Mouse (Mus musculus): ENCODE measurements around the gene Tspan5.

Tspan5 gene

DNA sequence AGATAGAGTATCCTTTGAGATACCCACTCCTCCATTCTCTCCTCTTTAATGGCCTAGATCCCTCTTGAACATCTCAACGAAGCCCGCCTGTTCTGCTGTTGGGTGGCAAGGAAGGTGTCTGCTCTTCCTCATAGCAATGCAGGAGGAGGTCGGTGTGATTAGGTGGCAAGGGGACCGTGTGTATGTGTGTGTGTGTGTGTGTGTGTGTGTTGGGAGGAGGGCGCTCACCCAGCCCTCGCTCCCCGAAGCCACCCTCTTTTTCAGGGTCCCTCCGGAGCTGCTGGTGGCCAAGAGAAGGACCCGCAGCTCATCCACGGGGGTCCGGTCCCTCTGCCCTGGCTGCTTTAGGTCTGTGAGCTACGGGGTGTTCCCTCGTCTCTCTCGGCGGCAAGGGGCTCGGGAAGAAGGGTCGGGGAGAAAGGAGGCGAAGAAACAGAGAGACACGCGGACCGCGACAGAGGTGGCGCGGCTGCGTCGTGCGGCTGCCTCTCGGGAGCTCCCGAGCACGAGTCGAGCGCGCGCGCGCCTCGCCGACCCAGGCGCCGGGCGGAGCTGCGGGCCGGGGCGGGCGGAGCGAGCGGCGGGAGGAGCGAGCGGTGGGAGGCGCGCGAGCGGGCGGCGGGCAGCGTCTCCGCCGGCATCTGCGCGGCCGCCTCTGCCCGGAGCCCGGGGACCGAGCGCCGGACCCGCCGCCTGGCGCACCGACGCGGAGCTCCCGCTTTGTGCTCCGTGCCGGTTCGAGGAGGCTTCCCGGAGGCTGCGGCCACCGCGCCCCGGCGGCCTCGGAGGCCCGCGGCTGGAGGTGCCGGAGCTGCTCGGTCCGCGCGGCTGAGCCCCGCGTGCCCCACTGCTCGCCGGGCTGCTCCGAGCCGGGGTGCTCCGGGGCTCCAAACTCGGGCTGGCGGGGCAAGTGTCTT lies at the start of gene Tspan5:
Gene Tspan5 (plus strand): TSS at position 547 of the 917 bp plus-strand sequence.
- CTCF ChIA-PET: interaction anchor here (0.5 to 0.7 kb wide), 3 partner anchors 139 to 289 kb away, joined by 3 to 4 read pairs (median 3); no protein-coding TSS in a partner anchor

DNA sequence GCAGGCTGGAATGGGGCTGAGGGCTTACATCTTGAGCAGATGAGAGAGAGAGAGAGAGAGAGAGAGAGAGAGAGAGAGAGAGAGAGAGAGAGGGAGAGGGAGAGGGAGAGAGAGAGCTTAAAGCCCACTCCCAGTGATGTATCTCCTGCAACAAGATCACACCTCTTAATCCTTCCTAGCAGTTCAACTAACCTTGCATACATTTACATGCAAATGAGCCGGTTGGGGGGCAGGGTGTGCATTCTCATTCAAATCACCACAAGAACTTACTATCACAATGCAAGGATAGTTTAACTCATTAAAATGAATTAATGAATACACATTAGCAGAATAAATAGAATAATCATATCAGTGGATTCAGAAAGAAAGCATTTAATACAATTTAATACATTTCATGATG lies 49.7 kb upstream of the Tspan5 start:
- CTCF ChIA-PET: no interaction called here

DNA sequence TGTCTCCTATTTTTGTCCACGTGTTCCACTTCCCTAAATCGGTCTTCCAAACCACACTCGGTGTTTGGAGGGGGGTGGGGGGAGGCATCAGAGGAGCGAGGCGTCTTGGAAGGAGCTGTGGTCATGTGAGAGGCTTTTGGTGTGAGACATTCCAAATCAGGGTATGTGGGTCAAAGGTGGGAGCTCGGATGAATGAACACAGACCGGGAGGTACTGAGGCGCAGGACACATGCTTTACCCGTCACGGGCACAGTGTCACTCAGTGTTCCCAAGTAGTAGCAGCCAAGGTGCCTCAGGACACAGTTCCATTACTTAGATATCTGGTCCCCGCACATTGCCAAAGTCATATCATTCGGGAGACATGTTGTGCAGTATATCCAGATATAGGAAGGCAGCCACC lies 38.6 kb upstream of the Tspan5 start:
- CTCF ChIA-PET: no interaction called here

DNA sequence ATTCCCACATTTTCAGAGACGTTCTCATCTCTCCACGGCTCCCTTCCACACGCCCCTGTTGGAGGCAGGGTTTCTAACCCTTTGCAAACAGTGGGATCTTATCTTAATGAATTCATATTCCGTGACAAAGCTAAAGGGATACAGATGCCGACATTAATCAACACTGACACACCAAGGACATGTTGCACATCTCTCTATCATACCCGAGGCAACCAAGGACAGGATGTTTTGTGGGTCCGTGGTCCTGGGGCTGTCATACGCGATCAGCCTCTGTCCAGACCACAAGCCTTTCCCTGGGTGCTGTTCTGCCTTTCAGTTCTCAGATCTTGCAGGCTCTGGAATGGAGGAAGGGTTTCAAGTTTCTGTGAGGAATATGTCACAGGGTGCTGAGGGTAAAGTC lies 37.5 kb upstream of the Tspan5 start:
- CTCF ChIA-PET: interaction anchor here (0.6 kb wide), 1 partner anchor 401 kb away, joined by 6 read pairs; no protein-coding TSS in a partner anchor

DNA sequence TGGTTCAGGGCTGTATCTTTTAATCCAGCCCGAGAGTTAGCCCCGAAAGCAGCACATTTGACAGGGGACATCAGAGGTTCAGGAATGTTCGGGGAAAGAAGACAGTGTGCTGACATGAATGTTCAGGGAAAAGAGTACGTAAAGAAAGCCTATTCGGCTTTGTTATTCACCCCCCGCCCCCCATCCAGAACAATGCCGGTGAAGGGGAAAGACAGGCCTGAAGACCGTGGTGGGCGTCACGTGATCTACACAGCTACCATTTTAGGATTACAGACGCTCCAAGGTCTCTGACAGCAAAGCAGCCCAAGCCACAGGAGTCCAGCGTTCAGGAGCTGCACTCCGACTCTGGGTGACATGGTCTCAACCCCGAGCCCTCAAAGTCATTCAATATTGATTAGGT lies 36.1 kb upstream of the Tspan5 start:
- CTCF ChIA-PET: no interaction called here

DNA sequence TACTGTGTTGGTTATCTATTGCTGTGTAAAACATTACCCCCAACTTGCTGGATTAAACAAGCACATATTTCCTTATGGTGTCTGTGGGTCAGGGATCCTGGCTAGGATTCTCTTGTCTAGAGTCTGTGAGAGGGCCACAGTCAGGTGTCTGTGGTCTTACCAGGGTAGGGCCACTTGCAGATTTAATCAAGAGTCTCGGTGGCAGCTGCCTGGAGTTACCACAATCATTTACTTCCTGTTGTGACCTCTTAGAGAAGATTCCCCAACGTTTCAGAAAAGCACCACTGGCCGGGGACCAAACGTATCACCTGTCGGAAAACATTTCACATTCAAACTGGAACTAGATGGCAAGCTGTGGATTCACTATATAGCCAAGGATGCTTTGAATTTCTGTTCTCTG lies 32.8 kb upstream of the Tspan5 start:
- CTCF ChIA-PET: no interaction called here

DNA sequence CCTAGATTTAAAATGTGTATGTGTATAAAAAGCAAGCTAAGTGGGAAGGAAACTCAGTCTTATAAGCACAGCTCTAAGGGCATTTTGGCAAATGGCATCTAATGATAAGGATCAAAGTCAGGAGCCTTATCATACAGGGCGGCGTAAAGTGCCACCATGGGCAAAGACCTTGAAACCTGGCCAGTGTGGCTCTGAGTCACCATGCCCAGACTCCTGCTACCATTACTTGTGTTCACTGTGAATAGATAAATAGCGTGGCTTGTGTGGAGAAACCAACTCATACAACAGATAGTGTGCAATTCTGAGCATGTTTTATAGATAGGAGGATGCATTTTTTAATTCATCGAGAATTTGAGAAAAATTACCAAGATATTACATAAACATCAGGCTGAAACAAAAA lies 30.0 kb upstream of the Tspan5 start:
- CTCF ChIA-PET: no interaction called here

DNA sequence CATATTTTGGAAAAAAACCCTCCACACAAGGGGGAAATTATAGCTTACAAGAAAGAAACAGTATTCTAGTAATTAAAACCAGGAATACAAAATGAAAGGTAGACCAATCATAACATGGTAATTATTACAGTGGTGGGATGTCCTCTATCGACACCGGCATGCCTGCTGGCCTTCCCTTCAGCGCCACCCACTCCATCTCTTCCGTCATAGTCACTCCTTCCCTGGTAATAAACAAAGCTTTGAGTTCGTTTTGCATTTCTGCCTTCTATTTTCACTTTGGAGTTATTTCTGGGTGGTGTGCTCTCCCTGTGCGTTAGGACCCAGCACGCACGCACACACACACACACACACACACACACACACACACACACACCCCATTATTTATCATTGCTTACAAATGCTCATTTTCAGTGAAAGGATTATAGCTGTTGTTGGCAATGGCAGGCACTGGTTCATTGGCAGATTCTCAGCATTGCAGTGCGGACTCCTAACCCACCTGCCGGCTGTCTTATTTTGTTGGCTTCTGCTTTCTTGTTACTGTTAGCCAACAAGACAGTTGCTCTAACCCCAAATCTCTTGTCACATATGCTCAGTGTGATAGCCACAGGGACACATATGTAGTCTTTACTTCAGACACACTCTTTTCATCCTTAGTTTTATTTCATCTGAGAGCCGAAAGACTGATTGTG lies 29.4 kb upstream of the Tspan5 start:
- CTCF ChIA-PET: no interaction called here

DNA sequence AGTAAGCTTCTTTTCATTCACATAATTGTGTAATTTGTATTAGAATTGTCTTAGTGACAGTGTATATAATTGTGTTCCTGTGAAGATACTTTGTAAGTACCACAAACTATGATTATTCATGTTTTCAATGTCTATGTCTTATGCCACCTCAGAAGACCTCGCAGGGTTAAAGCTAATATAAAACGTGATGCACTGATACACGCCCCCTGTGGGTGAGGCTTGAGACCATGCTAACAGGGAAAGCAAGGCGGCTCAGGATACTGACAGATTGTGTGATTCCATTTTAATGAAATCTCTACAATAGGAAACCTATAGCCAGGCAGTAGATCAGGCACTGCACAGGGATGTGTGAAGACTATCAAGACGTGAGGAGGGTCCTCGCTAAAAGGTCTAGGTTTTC lies 28.9 kb upstream of the Tspan5 start:
- CTCF ChIA-PET: no interaction called here

DNA sequence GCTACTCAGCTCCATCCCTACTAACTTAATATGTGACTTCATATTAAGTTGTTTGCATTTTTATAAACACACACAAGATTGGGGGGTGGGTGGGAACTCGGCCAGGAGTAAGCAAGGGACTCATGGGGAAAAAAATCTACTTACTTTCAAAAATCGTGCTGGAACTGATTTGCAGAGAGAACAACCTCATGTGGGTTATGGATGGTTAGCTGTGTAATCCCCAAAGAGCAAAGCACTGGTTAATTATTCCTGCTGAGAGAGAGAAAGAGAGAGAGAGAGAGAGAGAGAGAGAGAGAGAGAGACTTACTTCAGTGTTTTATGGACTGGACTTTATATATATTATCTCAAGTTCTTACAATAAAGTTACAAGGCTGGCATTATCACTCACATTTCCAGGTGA lies 27.2 kb upstream of the Tspan5 start:
- CTCF ChIA-PET: no interaction called here

DNA sequence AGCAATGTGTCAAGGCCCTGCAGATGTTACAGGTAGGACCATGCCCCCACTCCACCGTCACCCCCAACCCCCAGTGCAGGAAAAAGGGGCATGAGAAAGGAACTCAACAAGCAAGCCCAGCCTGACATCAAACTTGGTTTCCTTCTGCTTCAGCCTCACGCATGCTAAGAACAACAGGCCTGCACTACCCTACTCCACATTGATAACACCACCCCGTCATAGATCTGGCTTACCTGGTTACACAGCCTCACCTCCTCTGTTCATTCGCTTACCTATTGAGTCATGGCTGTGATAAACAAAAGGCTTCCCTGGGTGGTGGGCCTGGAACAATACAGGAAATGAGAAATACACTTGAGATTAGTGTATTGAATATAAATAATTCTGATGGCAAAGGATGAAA lies 26.8 kb upstream of the Tspan5 start:
- CTCF ChIA-PET: no interaction called here

DNA sequence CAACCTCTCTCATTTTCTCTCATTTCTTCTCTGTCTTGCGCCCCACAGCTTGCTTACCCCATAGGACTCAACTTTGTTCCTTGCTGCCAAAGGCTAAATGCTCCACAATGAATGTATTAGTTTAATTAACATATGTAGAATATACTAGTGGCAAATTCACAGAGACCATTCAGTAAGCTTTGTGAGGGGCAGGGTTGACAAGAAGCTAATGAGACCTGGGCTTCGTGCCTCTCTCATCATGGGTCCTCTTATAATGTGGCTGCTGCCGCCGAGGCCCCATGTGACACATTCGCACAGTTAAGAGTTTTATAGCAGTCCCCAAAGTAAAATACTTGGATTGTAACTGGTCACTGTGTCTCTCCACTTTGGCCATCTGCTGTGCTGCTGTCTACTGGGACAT lies 25.0 kb upstream of the Tspan5 start:
- CTCF ChIA-PET: no interaction called here

DNA sequence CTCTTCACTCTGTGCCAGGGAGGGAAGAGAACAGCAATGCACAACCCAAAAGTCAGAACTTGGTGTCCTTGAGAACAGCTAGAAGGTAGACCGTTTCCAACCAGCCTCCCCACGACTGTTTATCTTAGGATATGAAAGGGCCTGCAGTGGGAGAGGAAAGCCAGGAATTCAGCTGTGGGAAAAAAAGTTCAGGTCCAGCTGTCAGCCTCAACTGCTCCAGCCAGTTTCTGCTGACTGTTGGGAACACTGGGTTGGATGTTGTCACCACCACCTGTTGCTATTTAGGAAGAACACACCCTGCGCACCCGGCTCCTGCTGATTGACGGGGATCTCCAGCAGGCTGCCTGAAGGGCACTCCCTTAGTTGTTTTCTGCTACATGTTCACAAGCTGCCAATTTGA lies 19.8 kb upstream of the Tspan5 start:
- CTCF ChIA-PET: interaction anchor here (0.6 kb wide), 1 partner anchor 14 kb away, joined by 5 read pairs; no protein-coding TSS in a partner anchor

DNA sequence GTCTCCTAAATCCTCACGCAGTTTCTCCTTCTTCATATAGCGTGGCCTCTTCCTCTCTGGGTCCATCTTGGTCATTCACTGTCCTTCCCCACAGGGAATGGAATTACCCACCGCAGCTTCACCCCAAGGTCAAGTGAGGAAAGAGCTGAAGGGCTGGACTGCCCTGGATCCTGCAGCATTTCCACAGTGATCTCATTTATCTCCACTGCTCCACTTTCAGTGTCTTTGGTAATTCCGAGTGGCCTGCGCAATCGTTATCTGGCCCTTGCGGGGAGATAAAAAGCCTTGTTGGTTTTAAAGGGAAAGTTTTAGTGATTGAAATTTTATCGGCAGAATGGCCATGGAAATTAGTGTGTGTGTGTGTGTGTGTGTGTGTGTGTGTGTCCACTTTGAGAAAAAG lies 14.4 kb upstream of the Tspan5 start:
- CTCF ChIA-PET: no interaction called here

DNA sequence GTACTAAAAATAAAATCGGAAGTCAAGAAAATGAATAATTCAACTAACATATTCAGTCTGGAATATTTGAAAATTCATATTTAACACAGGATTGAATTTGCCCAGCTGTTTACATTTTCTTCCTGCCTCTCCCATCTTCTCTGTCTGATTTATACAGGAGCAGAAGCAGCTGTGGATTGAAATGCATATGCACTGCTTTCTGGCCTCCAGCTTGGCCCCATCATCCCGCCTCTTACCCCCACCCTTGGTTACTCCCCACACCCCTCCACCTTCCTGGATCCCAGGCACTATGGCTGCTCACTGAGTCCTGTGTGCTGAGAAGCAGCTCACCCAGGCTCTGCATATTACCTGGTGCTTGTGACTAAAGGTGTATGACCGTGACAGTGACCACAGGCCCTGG lies 13.2 kb upstream of the Tspan5 start:
- CTCF ChIA-PET: no interaction called here

DNA sequence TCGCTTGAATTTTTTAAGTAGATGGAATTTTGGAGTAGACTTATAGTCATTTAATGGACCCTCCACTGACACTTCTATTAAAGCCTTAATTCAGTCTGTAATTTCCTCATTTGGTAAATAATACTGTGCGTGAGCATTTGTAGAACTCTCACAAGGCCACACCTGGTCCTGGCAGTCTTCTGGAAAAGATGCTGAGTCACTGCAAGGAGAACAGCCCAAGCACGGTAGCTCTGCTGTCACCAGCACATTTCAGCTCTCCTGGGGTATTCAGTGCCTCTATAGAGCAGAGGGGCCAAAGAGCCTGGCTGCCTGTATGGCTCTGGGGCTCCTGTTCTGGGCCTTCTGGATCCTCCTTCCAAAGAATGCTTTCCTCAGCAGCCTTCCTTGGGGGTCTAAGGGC lies 11.2 kb upstream of the Tspan5 start:
- CTCF ChIA-PET: no interaction called here

DNA sequence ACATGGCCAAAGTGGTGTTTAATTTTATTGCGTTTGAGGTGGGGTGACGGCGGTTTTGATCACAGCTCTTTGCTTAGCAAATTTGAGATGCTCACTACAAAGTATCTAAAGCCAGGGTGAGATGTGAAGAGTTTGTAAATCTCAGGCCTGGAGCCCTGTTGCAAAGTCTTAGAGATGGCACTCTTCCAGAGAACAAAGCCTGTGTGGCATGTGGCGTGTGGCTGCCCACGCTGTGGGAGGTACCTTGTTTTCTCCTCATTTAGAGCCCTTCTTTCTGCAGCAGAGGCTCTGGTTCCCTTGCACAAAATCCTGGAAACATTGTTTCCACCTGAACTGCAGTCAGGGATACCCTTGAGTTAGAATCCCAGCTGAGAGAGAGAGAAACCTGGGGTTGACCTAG lies 6.2 kb upstream of the Tspan5 start:
- CTCF ChIA-PET: no interaction called here

DNA sequence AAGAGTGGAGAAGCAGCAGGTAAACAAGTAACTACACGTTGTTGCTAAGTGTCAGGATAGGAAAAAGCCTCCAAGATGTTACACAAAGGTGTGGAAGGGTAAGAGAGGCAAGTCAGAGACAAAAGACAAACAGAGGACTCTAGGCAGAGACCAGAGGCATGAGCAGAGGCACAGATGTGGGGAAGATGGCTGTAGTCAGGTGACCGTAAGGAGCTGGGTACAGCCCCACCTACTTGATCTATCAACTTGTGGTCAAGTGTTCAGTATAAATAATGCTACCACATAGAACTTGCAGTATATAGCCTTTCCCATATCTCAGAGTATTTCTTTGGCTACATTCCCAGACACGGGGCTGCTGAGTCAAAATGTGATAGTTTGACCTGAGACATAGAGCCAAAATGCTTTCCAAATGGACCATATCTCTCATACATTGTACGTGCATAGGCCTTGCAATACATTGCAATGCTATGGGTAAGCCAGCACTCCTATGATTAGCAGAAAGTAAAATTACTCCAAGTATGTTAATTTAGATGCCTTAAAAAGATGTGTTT lies 2.8 kb upstream of the Tspan5 start:
- CTCF ChIA-PET: no interaction called here

DNA sequence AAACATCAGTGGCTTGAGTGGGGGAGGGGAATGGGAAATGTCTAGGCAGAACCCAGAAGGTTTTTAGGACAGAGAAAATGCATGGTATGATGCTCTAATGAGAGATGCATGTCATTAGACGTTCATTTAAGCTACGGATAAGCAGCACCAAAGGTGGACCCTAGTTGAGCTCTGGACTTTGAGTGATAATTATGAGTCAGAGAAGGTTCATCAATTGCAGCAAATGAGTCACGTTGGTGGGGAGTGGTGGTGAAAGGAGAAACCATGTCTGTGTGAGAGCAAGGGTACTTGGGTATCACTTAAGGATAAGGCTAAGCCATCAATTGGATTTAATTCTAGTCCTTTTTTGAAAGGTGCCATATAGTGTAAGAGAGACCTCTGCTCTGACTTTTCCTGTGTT lies 1.7 kb upstream of the Tspan5 start:
- CTCF ChIA-PET: interaction anchor here (0.5 to 0.6 kb wide), 2 partner anchors 9 to 752 kb away, joined by 3 read pairs; no protein-coding TSS in a partner anchor

DNA sequence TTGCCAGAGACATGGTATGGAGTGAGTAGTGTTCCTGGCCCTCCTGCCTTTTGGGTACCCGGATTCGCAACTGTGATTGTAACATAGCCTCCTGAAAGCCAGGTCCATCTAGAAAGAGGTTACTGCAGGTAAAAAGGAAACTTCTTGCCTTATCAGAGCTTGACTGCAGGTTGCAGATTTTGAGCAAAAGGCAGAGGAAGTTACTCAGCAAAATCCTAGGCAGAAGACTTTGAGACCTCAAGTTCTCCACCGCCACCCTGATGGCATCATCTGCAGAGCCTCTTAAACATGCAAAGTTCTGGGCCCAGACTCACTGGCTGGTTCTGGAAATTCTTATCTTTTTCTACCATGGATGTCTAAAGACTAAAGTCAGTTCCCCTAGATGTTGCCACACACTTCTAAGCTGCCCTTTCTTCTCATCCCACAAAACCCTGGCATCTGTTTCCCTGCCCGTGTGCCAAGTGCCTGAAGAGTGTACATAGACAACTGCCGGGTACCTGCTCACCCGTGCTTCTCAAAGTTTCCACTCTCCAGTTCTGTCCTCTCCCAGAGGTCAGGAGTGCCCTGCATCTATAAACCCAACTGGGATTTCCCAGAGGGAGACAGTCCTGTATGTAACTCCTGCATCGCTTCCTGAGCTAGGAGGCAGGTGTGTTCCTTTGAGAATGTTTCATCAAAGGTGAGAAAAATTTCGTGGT lies 1.0 kb upstream of the Tspan5 start:
- CTCF ChIA-PET: interaction anchor here (0.5 to 0.6 kb wide), 2 partner anchors 9 to 752 kb away, joined by 3 read pairs; no protein-coding TSS in a partner anchor

DNA sequence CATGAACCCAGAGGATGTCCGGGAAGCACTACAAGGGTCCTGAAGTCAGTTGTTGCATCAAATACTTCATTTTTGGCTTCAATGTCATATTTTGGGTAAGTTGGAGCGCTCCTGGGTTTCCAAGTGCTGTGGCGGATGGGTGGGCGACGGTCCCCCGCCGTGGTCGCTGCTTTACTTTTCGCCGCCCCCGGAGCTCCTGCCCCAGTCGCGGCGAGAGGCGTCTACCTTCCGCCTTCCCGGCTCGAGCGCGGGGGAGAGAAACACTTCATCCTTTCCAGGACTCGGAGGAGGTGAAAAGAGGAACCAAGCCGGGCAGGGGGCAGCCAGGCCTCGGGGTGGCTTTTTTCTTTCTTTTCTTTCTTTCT lies 553 bp downstream of the Tspan5 start:
- CTCF ChIA-PET: interaction anchor here (0.6 kb wide), 1 partner anchor 298 kb away, joined by 8 read pairs; no protein-coding TSS in a partner anchor

DNA sequence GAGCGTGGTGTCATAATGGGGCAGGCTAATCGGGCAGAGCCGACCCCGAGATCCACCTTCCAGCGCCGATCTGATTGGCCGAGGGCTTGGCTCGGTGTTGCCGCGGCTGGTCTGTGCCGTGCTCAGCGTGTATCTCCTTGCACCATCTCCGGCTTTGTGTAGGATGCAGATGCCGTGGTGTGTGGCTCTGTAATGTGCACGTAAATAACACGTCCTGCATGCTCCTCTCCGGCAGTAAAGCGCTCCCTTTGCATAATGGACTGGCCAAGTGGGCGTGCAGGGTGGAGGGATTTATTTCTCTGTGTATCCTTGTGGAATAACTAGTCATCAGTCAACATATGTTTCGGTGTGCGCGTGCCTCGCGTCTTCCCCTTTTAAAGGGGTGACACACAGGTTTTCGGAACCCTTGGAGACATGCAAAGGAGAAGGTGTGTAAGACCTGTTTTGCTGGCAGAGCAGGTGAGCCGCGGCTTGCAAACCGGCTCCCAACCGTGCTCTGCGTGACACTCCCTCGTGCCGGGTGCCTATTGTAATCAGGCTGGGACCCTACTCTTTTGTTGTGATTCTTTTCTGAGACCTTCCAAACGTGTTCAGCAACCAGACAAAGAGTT lies 1.2 kb downstream of the Tspan5 start:
- CTCF ChIA-PET: interaction anchor here (0.6 kb wide), 1 partner anchor 298 kb away, joined by 8 read pairs; no protein-coding TSS in a partner anchor

Data from spleen, embryonic (tissue).